Comparison of ENCODE assay signal across 8 mouse cellular contexts in genomic region chr19:46962171-46962772, GRCm38 (mm10). TPM values are rescaled to one million over a fixed set of nuclear protein-coding genes. Genes with fewer than 3 reads are reported as not detected.
A peak's percentile ranks its signal among the peaks of the same experiment; 100 is the strongest.
DNase-seq lines count a peak whose midpoint lies in the region; ATAC-seq and TF ChIP-seq lines count a peak whose summit lies in the region.

No protein-coding gene starts in this region.

- H3K9ac ChIP-seq in heart, embryonic 14.5 days (ENCODE audit: low read length): peak overlapping the region; percentile 98
- H3K9ac ChIP-seq in kidney, postnatal 0 days (ENCODE audit: low read depth, low read length): peak overlapping the region; percentile 99
- peak overlapping the region; percentile 97 for H3K9ac ChIP-seq in liver, embryonic 15.5 days
- peak overlapping the region; percentile 86 for H3K9ac ChIP-seq in neural tube, embryonic 11.5 days (ENCODE audit: low read length)
- peak overlapping the region; percentile 97 for H3K9ac ChIP-seq in stomach, embryonic 16.5 days (ENCODE audit: low read length)

- peaks cover 10% of the 10 kb centered on the region; the same call in 1 of the 2 replicates for H3K4me1 ChIP-seq in brown adipose tissue, adult 24 weeks (ENCODE audit: control insufficient read depth, insufficient read depth, insufficient read length, low read length)
- peaks cover 62% of the 10 kb centered on the region for H3K4me1 ChIP-seq in erythroblast, embryonic 14.5 days (ENCODE audit: control insufficient read depth)
- peaks cover 5 to 44% of the 10 kb centered on the region in 2 experiments; a peak in 3 of 4 replicates for H3K4me1 ChIP-seq in heart, embryonic 14.5 days (ENCODE audit: control insufficient read depth in 2 of 2, insufficient read depth in 2 of 2, low read length in 2 of 2)
- H3K4me1 ChIP-seq in kidney, postnatal 0 days (replicated peaks; ENCODE audit: insufficient read depth, low read length): peaks cover 7% of the 10 kb centered on the region
- peaks cover 56% of the 10 kb centered on the region for H3K4me1 ChIP-seq in liver, embryonic 15.5 days (replicated peaks)
- H3K4me1 ChIP-seq in neural tube, embryonic 11.5 days (ENCODE audit: control insufficient read depth, insufficient read depth, low read length): peaks cover 5% of the 10 kb centered on the region; the same call in 1 of the 2 replicates
- peaks cover 34% of the 10 kb centered on the region for H3K4me1 ChIP-seq in stomach, embryonic 16.5 days (ENCODE audit: control insufficient read depth, insufficient read depth, low read length)

- H3K27me3 ChIP-seq in erythroblast, embryonic 14.5 days (ENCODE audit: control insufficient read depth): no peaks in the 10 kb centered on the region
- H3K27me3 ChIP-seq in heart, embryonic 14.5 days (ENCODE audit: control insufficient read depth, insufficient read depth, low read length): no peaks in the 10 kb centered on the region
- no peaks in the 10 kb centered on the region for H3K27me3 ChIP-seq in kidney, postnatal 0 days (ENCODE audit: insufficient read depth, low read length)
- H3K27me3 ChIP-seq in liver, embryonic 15.5 days: no peaks in the 10 kb centered on the region
- H3K27me3 ChIP-seq in neural tube, embryonic 11.5 days (ENCODE audit: control insufficient read depth, insufficient read depth, low read length): no peaks in the 10 kb centered on the region
- no peaks in the 10 kb centered on the region for H3K27me3 ChIP-seq in stomach, embryonic 16.5 days (ENCODE audit: control insufficient read depth, insufficient read depth, low read length)

- H3K4me3 ChIP-seq in brown adipose tissue, adult 24 weeks (ENCODE audit: insufficient read depth, low read depth, low read length): peak overlapping the region; percentile 91
- H3K4me3 ChIP-seq in erythroblast, embryonic 14.5 days (replicated peaks): peak overlapping the region; percentile 86
- peak overlapping the region; percentile 60 to 77 for H3K4me3 ChIP-seq in heart, embryonic 14.5 days (ENCODE audit: control insufficient read depth in 1 of 2, insufficient read depth in 1 of 2, low read depth in 1 of 2, low read length in 2 of 2)
- peak overlapping the region; percentile 87 for H3K4me3 ChIP-seq in kidney, postnatal 0 days (replicated peaks; ENCODE audit: low read depth, low read length)
- peak overlapping the region; percentile 91 for H3K4me3 ChIP-seq in liver, embryonic 15.5 days (replicated peaks)
- peak overlapping the region; percentile 73 for H3K4me3 ChIP-seq in neural tube, embryonic 11.5 days (ENCODE audit: low read depth, low read length)
- peak overlapping the region; percentile 83 for H3K4me3 ChIP-seq in stomach, embryonic 16.5 days (replicated peaks; ENCODE audit: low read length)

- WGBS in heart, embryonic 14.5 days: 0% methylated on average over 24 of the region's 54 CpGs
- under 1% methylated on average over 40 of the region's 54 CpGs for WGBS in kidney, postnatal 0 days
- WGBS in liver, embryonic 15.5 days (ENCODE audit: insufficient replicate concordance): under 1% methylated on average over 34 of the region's 54 CpGs
- 0% methylated on average over 16 of the region's 54 CpGs for WGBS in neural tube, embryonic 11.5 days
- WGBS in stomach, embryonic 16.5 days: under 1% methylated on average over 44 of the region's 54 CpGs

- peak; percentile 40 to 54 for DNase-seq in CD8-positive naive resting alpha-beta T cell, adult 2 months (ENCODE audit: low read depth in 2 of 2, low spot score in 2 of 2)
- peak; percentile 86 for DNase-seq in kidney, postnatal 0 days (ENCODE audit: low spot score)
- DNase-seq in neural tube, embryonic 11.5 days (ENCODE audit: low spot score): peak; percentile 87

- H3K27ac ChIP-seq in brown adipose tissue, adult 24 weeks (replicated peaks; ENCODE audit: low read depth, low read length): peak overlapping the region; percentile 38; the same call in 1 of the 2 replicates
- H3K27ac ChIP-seq in heart, embryonic 14.5 days (replicated peaks in 1 of 2; ENCODE audit: control insufficient read depth in 1 of 2, insufficient read depth in 1 of 2, low read depth in 2 of 2, low read length in 2 of 2): peak overlapping the region; percentile 88 to 99
- H3K27ac ChIP-seq in kidney, postnatal 0 days: peak overlapping the region; percentile 98
- H3K27ac ChIP-seq in liver, embryonic 15.5 days (replicated peaks): peak overlapping the region; percentile 94
- H3K27ac ChIP-seq in neural tube, embryonic 11.5 days (ENCODE audit: low read depth, low read length): peak overlapping the region; percentile 96
- peak overlapping the region; percentile 97 for H3K27ac ChIP-seq in stomach, embryonic 16.5 days (ENCODE audit: low read length)

- H3K9me3 ChIP-seq in erythroblast, embryonic 14.5 days (ENCODE audit: control insufficient read depth, low read length): no peaks in the 10 kb centered on the region
- no peaks in the 10 kb centered on the region for H3K9me3 ChIP-seq in heart, embryonic 14.5 days (ENCODE audit: control insufficient read depth, low read length)
- H3K9me3 ChIP-seq in kidney, postnatal 0 days (replicated peaks; ENCODE audit: low read length): no peaks in the 10 kb centered on the region
- H3K9me3 ChIP-seq in liver, embryonic 15.5 days (replicated peaks): no peaks in the 10 kb centered on the region
- no peaks in the 10 kb centered on the region for H3K9me3 ChIP-seq in neural tube, embryonic 11.5 days (ENCODE audit: control insufficient read depth, low read length)
- no peaks in the 10 kb centered on the region for H3K9me3 ChIP-seq in stomach, embryonic 16.5 days (replicated peaks; ENCODE audit: control insufficient read depth, low read length)

- TF ChIP-seq CTCF in kidney, postnatal 0 days (IDR thresholded peaks at IDR 0.05; ENCODE audit: low read depth): 0 out of 2 replicates have a peak, but pooled peaks have one; percentile 2

- peak; percentile 89 for ATAC-seq in heart, embryonic 14.5 days (ENCODE audit: insufficient number of reproducible peaks, insufficient read depth, low FRiP score, low read depth)
- ATAC-seq in kidney, postnatal 0 days (replicated peaks; ENCODE audit: low FRiP score, low read depth): peak; percentile 92
- peak; percentile 92 for ATAC-seq in liver, embryonic 15.5 days (ENCODE audit: insufficient read depth)
- ATAC-seq in neural tube, embryonic 11.5 days (ENCODE audit: insufficient read depth, low FRiP score, low TSS enrichment): peak; percentile 91
- ATAC-seq in stomach, embryonic 16.5 days (ENCODE audit: insufficient read depth, low FRiP score): peak; percentile 93

- H3K4me2 ChIP-seq in heart, embryonic 14.5 days (ENCODE audit: low read length): peak overlapping the region; percentile 87
- peak overlapping the region; percentile 81 for H3K4me2 ChIP-seq in kidney, postnatal 0 days (ENCODE audit: low read length)
- peak overlapping the region; percentile 83 for H3K4me2 ChIP-seq in liver, embryonic 15.5 days
- peak overlapping the region; percentile 68 for H3K4me2 ChIP-seq in neural tube, embryonic 11.5 days (ENCODE audit: low read depth)
- H3K4me2 ChIP-seq in stomach, embryonic 16.5 days (ENCODE audit: low read depth, low read length): peak overlapping the region; percentile 63

- peaks cover 24% of the 10 kb centered on the region for H3K36me3 ChIP-seq in erythroblast, embryonic 14.5 days (ENCODE audit: control insufficient read depth)
- no peaks in the 10 kb centered on the region for H3K36me3 ChIP-seq in heart, embryonic 14.5 days (ENCODE audit: control insufficient read depth, insufficient read depth, low read length)
- H3K36me3 ChIP-seq in kidney, postnatal 0 days (ENCODE audit: insufficient read depth, low read length): no peaks in the 10 kb centered on the region
- H3K36me3 ChIP-seq in liver, embryonic 15.5 days (replicated peaks): no peaks in the 10 kb centered on the region
- H3K36me3 ChIP-seq in neural tube, embryonic 11.5 days (ENCODE audit: control insufficient read depth, insufficient read depth, low read length): no peaks in the 10 kb centered on the region
- no peaks in the 10 kb centered on the region for H3K36me3 ChIP-seq in stomach, embryonic 16.5 days (ENCODE audit: control insufficient read depth, insufficient read depth, low read length)

RNA-seq across cellular contexts. Expression of gene Ina, which starts 52.2 kb away (rescaled TPM):
- polyA plus RNA-seq in brown adipose tissue, adult 24 weeks (2012; ENCODE audit: insufficient read depth, insufficient read length, missing spikeins): not detected in 2 replicates
- not detected in 2 replicates for polyA plus RNA-seq in erythroblast, embryonic 14.5 days (2012)
- polyA plus RNA-seq in heart, embryonic 14.5 days (2014; fragmentation: Nextera tagmentation; extraction: Ambion mirVana): 0.30 TPM in 1 of 2 replicates, not detected in the other
- polyA plus RNA-seq in kidney, postnatal 0 days (2015; fragmentation: Nextera tagmentation; extraction: Ambion mirVana): 0.05 and 0.24 TPM in 2 replicates
- 0.23 and 0.36 TPM in 2 replicates for polyA plus RNA-seq in liver, embryonic 15.5 days (2015; fragmentation: Nextera tagmentation; extraction: Ambion mirVana)
- 276 and 332 TPM in 2 replicates for polyA plus RNA-seq in neural tube, embryonic 11.5 days (2014; fragmentation: Nextera tagmentation; extraction: Ambion mirVana)
- polyA plus RNA-seq in stomach, embryonic 16.5 days (2015; fragmentation: Nextera tagmentation; extraction: Ambion mirVana): 5.7 and 6.5 TPM in 2 replicates

RNA-seq across cellular contexts. Expression of gene Nt5c2, which starts 52.7 kb away (rescaled TPM):
- polyA plus RNA-seq in brown adipose tissue, adult 24 weeks (2012; ENCODE audit: insufficient read depth, insufficient read length, missing spikeins): 31.8 and 36.0 TPM in 2 replicates
- polyA plus RNA-seq in erythroblast, embryonic 14.5 days (2012): 0.55 and 0.66 TPM in 2 replicates
- polyA plus RNA-seq in heart, embryonic 14.5 days (2014; fragmentation: Nextera tagmentation; extraction: Ambion mirVana): 115 and 126 TPM in 2 replicates
- polyA plus RNA-seq in kidney, postnatal 0 days (2015; fragmentation: Nextera tagmentation; extraction: Ambion mirVana): 68.4 and 87.5 TPM in 2 replicates
- 42.7 and 44.4 TPM in 2 replicates for polyA plus RNA-seq in liver, embryonic 15.5 days (2015; fragmentation: Nextera tagmentation; extraction: Ambion mirVana)
- polyA plus RNA-seq in neural tube, embryonic 11.5 days (2014; fragmentation: Nextera tagmentation; extraction: Ambion mirVana): 68.3 and 71.7 TPM in 2 replicates
- 86.4 and 91.2 TPM in 2 replicates for polyA plus RNA-seq in stomach, embryonic 16.5 days (2015; fragmentation: Nextera tagmentation; extraction: Ambion mirVana)

Comparison
In these comparisons a context has a peak if more than half of its experiments do, and no peak if none do; other contexts are left out.
1. Peak in every context shown above with its lines: DNase-seq, ATAC-seq, H3K4me3 ChIP-seq and H3K27ac ChIP-seq.
2. H3K27ac ChIP-seq: peak in every context shown above with its lines; median percentile 98 in kidney, postnatal 0 days; 97 in stomach, embryonic 16.5 days; 96 in neural tube, embryonic 11.5 days; 94 in liver, embryonic 15.5 days; 94 in heart, embryonic 14.5 days; 38 in brown adipose tissue, adult 24 weeks.
3. RNA of gene Ina, which starts 52.2 kb away (polyA plus RNA-seq): 276 to 332 TPM in neural tube, embryonic 11.5 days; 5.7 to 6.5 TPM in stomach, embryonic 16.5 days, 0.23 to 0.36 TPM in liver, embryonic 15.5 days, 0.30 TPM in heart, embryonic 14.5 days, 0.05 to 0.24 TPM in kidney, postnatal 0 days, not detected in brown adipose tissue, adult 24 weeks and not detected in erythroblast, embryonic 14.5 days; every median in the first group is over 10 times any median in the second.
4. RNA of gene Nt5c2, which starts 52.7 kb away (polyA plus RNA-seq): 115 to 126 TPM in heart, embryonic 14.5 days, 86.4 to 91.2 TPM in stomach, embryonic 16.5 days, 68.4 to 87.5 TPM in kidney, postnatal 0 days, 68.3 to 71.7 TPM in neural tube, embryonic 11.5 days, 42.7 to 44.4 TPM in liver, embryonic 15.5 days and 31.8 to 36.0 TPM in brown adipose tissue, adult 24 weeks; 0.55 to 0.66 TPM in erythroblast, embryonic 14.5 days; every median in the first group is over 10 times any median in the second.